Mouse (Mus musculus) testis, postnatal 10 days (tissue): ENCODE results near the gene Prpf8.

Experiments used
- DNase-seq: peaks from one replicate; pipeline ENCODE4 v3.0.0; 2021; ENCODE audit warnings: low spot score

Prpf8 gene

GRCm38 (mm10) chr11:75459751-75460102 lies 26.9 kb upstream of the Prpf8 start:
- no peak for DNase-seq

GRCm38 (mm10) chr11:75460103-75460843 lies 26.3 kb upstream of the Prpf8 start:
- peak; percentile 92 for DNase-seq

DNA sequence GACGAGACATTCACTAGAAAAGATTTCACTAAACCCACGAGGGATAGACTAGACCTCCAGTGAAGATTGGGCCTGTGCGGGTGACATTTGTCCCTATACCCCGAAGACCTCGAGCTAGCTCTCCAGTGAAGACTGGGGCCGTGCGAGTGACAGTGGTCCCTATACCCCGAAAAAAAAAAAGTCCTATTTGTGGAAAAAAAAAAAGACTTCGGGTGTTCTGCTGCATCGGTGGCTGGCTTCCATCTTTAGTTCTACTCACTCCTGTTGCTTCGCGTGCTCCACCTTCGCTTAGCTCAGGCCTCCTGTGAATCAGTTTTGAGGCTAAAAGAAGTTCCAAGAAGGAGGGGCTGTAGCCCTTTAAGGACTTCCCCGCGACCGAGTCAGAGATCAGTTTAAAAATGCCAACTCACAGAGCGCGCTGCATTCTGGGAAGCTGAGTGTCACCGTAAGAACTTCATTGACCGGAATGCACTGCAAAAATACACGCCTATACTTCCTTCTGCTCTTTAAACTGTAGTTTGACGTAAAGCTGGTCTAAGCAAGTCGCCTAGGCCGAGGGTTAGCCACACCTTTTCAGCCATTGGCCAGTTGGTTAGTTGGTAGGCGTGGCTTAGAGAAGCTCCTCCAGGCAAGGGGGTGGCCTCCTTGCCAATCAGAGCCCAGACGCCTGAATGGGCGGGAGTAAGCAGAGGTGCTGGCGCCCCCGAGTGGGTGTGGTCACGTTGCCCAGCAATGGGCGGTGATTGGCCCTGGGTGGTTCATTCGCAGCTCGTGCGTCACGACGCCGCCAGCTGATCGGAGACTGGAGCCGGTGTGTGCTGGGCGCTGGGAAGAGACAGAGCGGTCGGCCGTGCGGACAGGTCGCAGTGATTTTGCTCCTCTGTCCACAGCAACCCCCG lies 25.5 kb upstream of the Prpf8 start, which contains the start of gene Tlcd2:
TSS of gene Tlcd2 (plus strand) at position 872 of the 899 bp plus-strand sequence.
- DNase-seq = peak; percentile 98

GRCm38 (mm10) chr11:75461743-75462252 lies 24.8 kb upstream of the Prpf8 start:
- no peak for DNase-seq

- DNase-seq = peak; percentile 87
Observed at GRCm38 (mm10) chr11:75462253-75462783, 24.3 kb upstream of the Prpf8 start.

DNA sequence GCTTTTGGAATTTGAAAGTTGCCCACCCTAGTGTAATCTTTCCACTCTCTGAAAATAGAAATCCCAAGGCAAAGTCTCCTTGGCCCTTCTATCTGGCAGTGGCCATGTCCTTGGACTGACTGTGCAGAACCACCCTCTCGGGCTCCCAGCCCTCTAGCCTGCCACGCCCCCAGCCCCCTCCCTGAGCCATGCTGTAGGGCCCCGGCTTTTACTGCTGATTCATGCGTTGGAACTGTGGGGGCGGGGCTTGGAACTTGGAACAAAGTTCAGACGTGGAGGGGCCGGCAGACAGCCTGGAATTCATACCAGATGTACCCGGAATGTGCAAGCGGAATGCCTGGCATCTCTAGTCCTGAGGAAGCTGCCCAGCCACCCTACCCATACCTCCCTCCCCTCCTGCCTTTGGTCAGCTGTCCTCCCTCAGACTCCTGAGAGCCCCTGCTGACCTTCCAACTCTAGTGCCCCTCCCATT lies 23.7 kb upstream of the Prpf8 start:
- peak; percentile 99 for DNase-seq

DNA sequence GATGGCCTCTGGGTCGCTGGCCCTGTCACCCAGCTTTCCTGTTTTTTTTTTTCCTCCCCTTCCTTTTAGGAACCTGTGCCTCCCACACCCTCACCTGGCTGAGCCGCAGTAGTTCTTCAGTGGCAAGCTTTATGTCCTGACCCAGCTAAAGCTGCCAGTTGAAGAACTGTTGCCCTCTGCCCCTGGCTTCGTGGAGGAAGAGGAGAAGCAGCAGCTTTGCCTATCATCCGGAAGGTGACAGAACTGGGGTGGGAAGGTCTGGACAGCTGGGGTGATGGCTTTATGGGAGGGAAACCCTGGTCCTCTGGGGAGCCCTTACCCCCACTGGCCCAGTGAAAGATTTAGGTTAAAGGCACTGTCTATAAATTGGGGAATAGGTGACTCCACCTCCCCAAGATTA lies 23.0 kb upstream of the Prpf8 start:
- DNase-seq = no peak

GRCm38 (mm10) chr11:75464417-75464816 lies 22.2 kb upstream of the Prpf8 start:
- DNase-seq = no peak

DNA sequence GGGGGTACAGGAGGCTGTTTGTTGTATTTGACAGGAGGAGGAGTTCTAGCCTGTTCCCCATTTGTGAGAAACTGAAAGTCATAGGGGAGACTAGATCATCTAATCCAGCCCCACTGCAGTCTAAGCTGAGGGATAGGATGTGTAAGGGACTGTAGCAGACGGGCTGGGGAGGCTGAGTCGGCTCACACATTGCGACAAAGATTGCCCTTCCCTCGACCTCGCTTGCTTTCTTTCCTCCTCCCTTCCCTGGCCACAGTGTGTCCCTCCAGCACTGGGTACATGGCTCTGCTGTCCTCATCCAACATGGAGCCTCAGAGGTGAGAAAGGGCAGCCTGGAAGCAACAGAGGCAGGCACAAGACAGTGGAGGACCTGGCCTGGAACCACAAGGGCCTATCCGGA lies 21.6 kb upstream of the Prpf8 start:
- no peak for DNase-seq

DNA sequence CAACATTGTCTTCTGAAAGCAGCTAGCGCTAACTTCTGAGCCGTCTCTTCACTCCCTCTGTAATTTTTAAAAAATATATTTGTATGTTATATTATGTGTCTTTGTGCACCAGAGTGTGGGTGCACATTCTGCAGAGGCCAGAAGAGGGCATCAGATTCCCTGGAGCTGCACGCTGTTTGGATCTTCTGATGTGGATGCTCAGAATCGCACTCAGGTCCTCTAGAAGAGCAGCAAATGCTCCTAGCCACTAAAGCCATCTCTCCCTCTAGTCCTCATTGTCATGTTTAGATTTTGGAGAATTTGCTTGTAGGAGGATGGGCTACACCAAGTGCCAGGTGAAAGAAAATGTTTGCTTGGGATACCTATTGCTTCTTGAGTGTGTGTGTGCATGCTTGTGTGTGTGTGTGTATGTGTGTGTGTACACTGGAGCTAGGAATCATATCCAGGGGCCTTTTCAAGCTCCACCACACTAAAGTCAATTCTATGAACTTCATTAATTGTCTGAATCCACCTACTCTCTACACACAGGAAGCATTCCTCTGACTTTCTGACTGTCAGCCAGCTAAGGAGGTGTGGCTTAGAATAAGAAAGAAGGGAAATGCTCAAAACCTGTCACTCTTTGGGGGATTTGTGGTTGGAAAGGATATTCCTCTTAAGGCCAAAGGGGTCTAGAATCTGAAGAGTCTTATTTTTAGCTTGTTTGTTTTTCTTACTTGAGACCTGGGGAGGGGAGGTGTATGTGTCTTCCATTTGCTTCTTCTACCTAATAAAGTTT lies 19.7 kb upstream of the Prpf8 start:
- DNase-seq = no peak

- DNase-seq = peak; percentile 78
Observed at GRCm38 (mm10) chr11:75467512-75468215, 19.0 kb upstream of the Prpf8 start.

GRCm38 (mm10) chr11:75468410-75468809 lies 18.2 kb upstream of the Prpf8 start:
- no peak for DNase-seq

- no peak for DNase-seq
Observed at GRCm38 (mm10) chr11:75469261-75469660, 17.4 kb upstream of the Prpf8 start.

- DNase-seq = no peak
Observed at GRCm38 (mm10) chr11:75470675-75471074, 15.9 kb upstream of the Prpf8 start.

GRCm38 (mm10) chr11:75472469-75473081 lies 14.0 kb upstream of the Prpf8 start:
- DNase-seq = no peak

DNA sequence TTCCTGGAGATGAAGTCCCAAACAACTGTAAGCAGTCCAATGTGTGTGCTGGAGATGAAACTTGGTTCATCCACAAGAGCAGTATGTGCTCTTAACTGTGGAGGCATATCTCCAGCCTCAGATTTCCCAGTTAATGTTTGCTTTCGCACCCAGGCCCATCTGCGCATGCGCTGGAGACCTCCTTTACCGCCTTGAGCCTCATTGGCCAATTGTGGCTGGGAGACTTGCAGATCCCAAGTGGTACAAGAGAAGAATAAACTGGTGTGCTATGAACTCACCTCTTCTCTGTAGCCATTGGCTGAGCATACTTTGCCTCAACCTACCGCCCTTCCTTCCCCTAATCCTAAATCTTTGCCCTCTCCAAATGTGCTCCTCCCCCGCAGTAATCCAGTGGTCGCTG lies 13.2 kb upstream of the Prpf8 start:
- no peak for DNase-seq

GRCm38 (mm10) chr11:75486192-75486591 lies 424 bp upstream of the Prpf8 start:
- DNase-seq = no peak

- DNase-seq = no peak
Observed at GRCm38 (mm10) chr11:75487496-75487895, 880 bp downstream of the Prpf8 start.

GRCm38 (mm10) chr11:75494296-75495049 lies 7.9 kb downstream of the Prpf8 start:
- no peak for DNase-seq

GRCm38 (mm10) chr11:75498126-75498525 lies 11.5 kb downstream of the Prpf8 start:
- DNase-seq = no peak
